Mouse (Mus musculus): ENCODE measurements around the gene Ptprj. TPM values are rescaled to one million over a fixed set of nuclear protein-coding genes. Genes with fewer than 3 reads are reported as not detected.

Ptprj gene
- polyA plus RNA-seq, 1 experiment from 2014 or later: 2.7 TPM

DNA sequence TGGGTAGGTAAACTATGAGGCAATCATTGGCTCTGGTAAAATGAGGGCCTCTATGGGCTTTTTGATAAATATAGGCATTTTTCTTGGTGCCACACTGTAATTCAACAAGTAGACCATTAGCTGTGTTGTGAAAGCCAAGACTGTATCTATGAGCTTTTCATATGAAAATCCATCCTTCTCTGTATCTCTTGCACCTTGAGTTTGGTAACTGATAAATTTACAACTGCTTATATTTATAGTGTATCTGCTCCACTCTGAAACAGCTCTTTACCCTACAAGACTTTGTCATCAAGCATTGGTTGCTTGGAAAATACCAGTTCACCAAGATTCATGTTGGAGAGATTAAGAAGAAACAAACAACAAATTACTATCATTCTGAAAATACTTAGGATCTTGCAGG, 77.7 kb downstream of the Ptprj start:
- no peaks in the 10 kb centered on the region for H3K36me3 ChIP-seq (replicated peaks)
- no peaks in the 10 kb centered on the region for H3K27me3 ChIP-seq (replicated peaks; ENCODE audit: low read depth, poor library complexity, severe bottlenecking)
- no peak overlapping the region for H3K27ac ChIP-seq (replicated peaks)
- DNase-seq (ENCODE audit: low spot score): no peak
- H3K4me1 ChIP-seq: peaks cover 23% of the 10 kb centered on the region
- no peak overlapping the region for H3K4me3 ChIP-seq
- H3K9me3 ChIP-seq: no peaks in the 10 kb centered on the region

DNA sequence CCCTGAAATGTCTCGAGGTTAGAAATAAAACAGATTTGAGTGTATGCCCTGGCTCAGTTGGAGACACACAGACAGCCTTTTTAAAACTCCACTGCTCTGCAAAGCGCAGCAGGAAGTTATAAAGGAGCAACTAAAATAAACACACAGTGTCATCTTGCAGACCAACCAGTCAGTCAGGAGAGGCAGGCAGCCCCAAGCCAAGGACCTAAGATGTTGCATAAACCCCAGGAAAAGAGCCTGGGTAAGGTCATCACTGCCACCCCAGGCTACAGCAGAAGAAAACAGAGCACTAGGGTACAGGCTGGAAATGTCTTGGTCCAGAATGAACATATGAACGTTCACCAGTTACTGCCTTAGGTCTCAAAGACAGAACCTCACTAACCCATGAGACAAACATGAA, 78.7 kb downstream of the Ptprj start:
- no peak overlapping the region for H3K4me3 ChIP-seq
- 49% methylated on average over 3 of the region's 3 CpGs for WGBS
- no peaks in the 10 kb centered on the region for H3K36me3 ChIP-seq (replicated peaks)
- H3K27ac ChIP-seq (replicated peaks): no peak overlapping the region; the same call in 1 of the 2 replicates
- no peaks in the 10 kb centered on the region for H3K9me3 ChIP-seq
- no peak for DNase-seq (ENCODE audit: low spot score)
- H3K4me1 ChIP-seq: peaks cover 26% of the 10 kb centered on the region
- H3K27me3 ChIP-seq (replicated peaks; ENCODE audit: low read depth, poor library complexity, severe bottlenecking): no peaks in the 10 kb centered on the region

DNA sequence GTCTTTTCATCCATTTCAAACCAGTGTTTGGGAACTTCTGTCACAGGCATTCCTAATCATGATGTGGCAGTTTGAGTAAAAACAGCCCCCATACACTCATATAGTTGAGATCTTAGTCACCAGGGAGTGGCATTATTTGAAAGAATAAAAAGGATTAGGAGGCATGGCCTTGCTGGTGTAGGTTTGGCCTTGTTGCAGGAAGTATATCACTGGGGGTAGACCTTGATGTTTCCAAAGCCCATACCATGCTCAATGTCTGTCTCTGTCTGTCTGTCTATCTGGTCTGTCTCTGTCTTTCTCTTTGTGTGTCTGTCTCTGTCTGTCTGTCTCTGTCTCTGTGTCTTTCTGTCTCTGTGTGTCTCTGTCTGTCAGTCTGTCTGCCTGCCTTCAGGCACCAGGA, 79.6 kb downstream of the Ptprj start:
- Histone ChIP-seq H3K9me3 (no peaks in the 10 kb centered on the region), H3K4me3 (no peak overlapping the region), H3K4me1 (peaks cover 27% of the 10 kb centered on the region), H3K27ac (replicated peaks) (no peak overlapping the region), H3K27me3 (replicated peaks; ENCODE audit: low read depth, poor library complexity, severe bottlenecking) (no peaks in the 10 kb centered on the region), H3K36me3 (replicated peaks) (no peaks in the 10 kb centered on the region)
- no peak for DNase-seq (ENCODE audit: low spot score)

DNA sequence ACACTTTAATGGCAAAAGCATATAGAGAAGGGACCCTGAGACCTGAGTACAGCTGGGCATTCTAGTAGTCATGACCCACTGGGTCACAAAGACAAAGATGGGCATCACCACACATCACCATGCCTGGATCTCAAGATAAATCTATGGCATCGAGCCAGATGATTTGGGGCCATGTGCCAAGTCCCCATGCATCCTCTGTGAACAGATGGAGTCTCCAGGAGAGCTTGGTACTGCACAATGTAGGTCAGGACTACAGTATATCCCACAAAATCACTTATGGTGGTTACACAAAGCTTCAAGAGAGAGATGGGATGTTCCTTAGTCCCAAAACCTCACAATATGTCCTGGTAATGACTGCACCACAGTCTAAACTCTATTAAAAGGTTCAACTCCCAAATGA, 81.4 kb downstream of the Ptprj start:
- Histone ChIP-seq H3K9me3 (no peaks in the 10 kb centered on the region), H3K27me3 (replicated peaks; ENCODE audit: low read depth, poor library complexity, severe bottlenecking) (no peaks in the 10 kb centered on the region), H3K4me1 (peaks cover 22% of the 10 kb centered on the region), H3K4me3 (no peak overlapping the region), H3K36me3 (replicated peaks) (no peaks in the 10 kb centered on the region), H3K27ac (replicated peaks) (no peak overlapping the region)
- 91% methylated on average over 1 of the region's 1 CpGs for WGBS
- no peak for DNase-seq (ENCODE audit: low spot score)

DNA sequence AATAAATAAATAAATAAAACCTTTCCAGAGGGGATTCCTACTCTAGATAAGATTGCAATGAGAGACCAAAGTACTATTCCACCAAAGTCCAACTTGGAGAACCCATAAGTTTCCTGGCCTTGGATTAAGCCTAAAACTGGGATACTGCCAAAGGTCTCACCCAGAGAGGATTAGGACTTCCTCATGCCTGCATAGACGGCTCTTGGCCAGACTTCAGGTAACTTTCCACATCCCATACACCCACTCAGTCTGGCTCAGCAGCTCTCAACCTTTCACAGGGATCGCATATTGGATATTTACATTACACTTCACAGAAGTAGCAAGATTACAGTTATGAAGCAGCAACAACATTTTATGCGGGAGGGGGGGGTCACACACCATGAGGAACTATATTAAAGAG, 82.9 kb downstream of the Ptprj start:
- 90% methylated on average over 3 of the region's 3 CpGs for WGBS
- DNase-seq (ENCODE audit: low spot score): no peak
- peaks cover 22% of the 10 kb centered on the region for H3K4me1 ChIP-seq
- no peak overlapping the region for H3K4me3 ChIP-seq
- H3K9me3 ChIP-seq: no peaks in the 10 kb centered on the region
- no peak overlapping the region for H3K27ac ChIP-seq (replicated peaks)
- H3K36me3 ChIP-seq (replicated peaks): no peaks in the 10 kb centered on the region
- H3K27me3 ChIP-seq (replicated peaks; ENCODE audit: low read depth, poor library complexity, severe bottlenecking): no peaks in the 10 kb centered on the region

DNA sequence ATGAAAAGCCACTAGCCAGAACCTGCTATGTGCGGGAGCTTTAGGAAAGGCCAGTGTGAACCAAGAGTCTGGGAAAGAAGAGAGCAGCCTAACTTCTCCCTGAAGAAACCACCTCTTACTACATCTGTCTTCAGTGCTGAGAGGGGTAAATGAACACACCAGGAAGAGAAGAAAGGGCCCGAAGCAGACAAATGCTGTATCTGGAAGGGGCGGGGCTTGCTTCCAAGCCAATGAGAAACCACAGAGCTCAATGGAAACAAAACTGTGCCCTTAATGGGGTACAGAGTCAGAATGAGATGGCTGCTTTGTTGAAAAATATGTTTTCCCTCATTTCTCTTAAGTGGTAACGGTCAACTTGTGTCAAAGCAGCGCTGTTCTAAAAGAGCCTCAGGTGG, 83.8 kb downstream of the Ptprj start:
- H3K9me3 ChIP-seq: no peaks in the 10 kb centered on the region
- peaks cover 16% of the 10 kb centered on the region for H3K4me1 ChIP-seq
- no peak overlapping the region for H3K27ac ChIP-seq (replicated peaks)
- WGBS: 85% methylated on average over 5 of the region's 5 CpGs
- no peaks in the 10 kb centered on the region for H3K27me3 ChIP-seq (replicated peaks; ENCODE audit: low read depth, poor library complexity, severe bottlenecking)
- H3K4me3 ChIP-seq: no peak overlapping the region
- H3K36me3 ChIP-seq (replicated peaks): no peaks in the 10 kb centered on the region
- DNase-seq (ENCODE audit: low spot score): no peak

DNA sequence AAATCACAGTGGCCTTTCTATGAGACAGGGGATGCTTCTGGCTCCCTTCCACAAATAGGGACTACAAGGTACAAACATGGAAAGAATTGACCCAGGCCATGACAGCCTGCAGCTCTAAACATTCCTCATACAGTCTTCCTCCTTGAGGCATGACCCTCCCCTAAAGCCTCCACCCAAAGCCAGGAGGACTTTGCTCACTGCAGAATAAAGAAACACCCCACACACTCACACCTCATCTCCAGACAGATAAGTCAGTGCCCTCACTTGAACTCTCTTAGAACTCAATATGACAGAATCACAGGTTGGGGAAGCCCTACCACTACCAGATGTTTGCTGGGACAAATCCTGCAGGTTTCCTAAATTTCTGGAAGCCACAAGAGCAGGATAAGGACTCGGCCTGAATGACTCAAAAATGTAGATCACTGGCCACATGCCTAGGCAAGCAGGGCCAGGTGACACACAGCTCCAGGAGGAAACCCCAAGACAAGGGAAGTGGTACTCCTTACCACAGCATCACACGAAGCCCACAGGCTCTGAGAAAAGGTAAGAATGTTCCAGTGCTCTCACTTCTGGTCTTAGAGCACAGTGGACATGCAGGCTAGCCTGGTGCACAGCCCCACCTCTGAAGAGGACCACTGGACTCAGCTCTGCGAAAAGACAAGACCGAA, 84.3 kb downstream of the Ptprj start:
- H3K27ac ChIP-seq (replicated peaks): no peak overlapping the region
- no peak for DNase-seq (ENCODE audit: low spot score)
- H3K4me1 ChIP-seq: peaks cover 11% of the 10 kb centered on the region
- no peak overlapping the region for H3K4me3 ChIP-seq
- H3K27me3 ChIP-seq (replicated peaks; ENCODE audit: low read depth, poor library complexity, severe bottlenecking): no peaks in the 10 kb centered on the region
- no peaks in the 10 kb centered on the region for H3K9me3 ChIP-seq
- WGBS: 89% methylated on average over 4 of the region's 4 CpGs
- no peaks in the 10 kb centered on the region for H3K36me3 ChIP-seq (replicated peaks)

DNA sequence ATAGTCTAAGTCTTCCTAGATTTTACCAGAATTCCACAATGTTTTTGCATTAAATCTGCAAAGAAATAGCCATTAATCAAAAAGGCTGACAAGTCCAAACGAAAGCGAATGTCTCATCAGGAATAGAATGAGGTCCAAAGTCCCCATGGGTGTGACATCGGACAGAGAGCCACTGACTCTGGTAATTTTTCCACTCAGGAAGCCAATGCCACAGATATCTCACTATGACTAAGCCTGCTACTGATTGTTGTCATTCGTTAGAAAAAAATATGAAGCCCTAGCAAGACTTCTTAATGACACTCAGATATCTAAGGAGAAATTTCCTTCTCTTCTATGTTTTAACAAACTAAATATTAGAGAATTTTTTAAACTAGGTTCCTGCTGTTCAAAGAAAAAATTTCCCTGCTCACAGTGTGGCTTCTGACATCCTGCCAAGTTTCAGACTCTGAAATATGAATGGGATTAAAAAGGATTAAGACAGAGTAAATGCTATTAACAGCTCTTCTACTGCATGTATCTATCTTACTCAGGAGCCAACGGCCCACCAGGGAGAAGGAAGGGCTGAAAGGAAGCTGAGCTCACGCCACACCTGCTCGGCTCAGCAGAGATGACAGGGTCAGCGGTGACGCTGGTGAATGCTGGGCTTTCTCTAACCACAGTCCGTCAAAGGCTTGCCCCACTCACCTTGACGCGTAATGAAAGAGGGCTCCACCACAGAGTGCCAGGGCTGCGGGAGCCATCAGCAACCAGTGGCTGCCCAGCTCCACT, 90.0 kb downstream of the Ptprj start:
- H3K36me3 ChIP-seq (replicated peaks): no peaks in the 10 kb centered on the region
- WGBS: 61% methylated on average over 13 of the region's 13 CpGs
- peaks cover 21% of the 10 kb centered on the region for H3K4me1 ChIP-seq
- no peaks in the 10 kb centered on the region for H3K27me3 ChIP-seq (replicated peaks; ENCODE audit: low read depth, poor library complexity, severe bottlenecking)
- H3K27ac ChIP-seq (replicated peaks): no peak overlapping the region
- DNase-seq (ENCODE audit: low spot score): no peak
- no peaks in the 10 kb centered on the region for H3K9me3 ChIP-seq
- H3K4me3 ChIP-seq: no peak overlapping the region

DNA sequence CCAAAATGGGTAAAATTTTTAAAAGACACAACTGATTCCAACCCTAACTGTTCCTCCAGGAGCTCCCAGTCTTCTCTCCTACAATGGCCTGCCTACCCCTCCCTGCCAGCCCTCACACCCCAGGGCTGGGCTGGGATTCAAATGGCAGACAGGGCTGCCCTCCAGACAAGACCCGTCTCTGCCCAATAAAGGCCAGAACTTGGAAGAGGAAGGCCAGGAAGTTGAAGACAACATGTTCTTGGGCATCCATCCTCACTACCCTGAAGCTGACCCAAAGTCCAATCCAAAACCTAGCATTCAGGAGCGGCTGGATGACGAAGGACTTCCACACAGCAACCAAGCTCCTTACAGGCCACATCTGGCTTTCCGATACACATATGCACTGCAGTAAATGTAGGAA, 90.6 kb downstream of the Ptprj start:
- no peaks in the 10 kb centered on the region for H3K9me3 ChIP-seq
- H3K27ac ChIP-seq (replicated peaks): no peak overlapping the region
- no peak overlapping the region for H3K4me3 ChIP-seq
- DNase-seq (ENCODE audit: low spot score): no peak
- no peaks in the 10 kb centered on the region for H3K36me3 ChIP-seq (replicated peaks)
- H3K27me3 ChIP-seq (replicated peaks; ENCODE audit: low read depth, poor library complexity, severe bottlenecking): no peaks in the 10 kb centered on the region
- peaks cover 22% of the 10 kb centered on the region for H3K4me1 ChIP-seq
- WGBS: 70% methylated on average over 4 of the region's 4 CpGs

DNA sequence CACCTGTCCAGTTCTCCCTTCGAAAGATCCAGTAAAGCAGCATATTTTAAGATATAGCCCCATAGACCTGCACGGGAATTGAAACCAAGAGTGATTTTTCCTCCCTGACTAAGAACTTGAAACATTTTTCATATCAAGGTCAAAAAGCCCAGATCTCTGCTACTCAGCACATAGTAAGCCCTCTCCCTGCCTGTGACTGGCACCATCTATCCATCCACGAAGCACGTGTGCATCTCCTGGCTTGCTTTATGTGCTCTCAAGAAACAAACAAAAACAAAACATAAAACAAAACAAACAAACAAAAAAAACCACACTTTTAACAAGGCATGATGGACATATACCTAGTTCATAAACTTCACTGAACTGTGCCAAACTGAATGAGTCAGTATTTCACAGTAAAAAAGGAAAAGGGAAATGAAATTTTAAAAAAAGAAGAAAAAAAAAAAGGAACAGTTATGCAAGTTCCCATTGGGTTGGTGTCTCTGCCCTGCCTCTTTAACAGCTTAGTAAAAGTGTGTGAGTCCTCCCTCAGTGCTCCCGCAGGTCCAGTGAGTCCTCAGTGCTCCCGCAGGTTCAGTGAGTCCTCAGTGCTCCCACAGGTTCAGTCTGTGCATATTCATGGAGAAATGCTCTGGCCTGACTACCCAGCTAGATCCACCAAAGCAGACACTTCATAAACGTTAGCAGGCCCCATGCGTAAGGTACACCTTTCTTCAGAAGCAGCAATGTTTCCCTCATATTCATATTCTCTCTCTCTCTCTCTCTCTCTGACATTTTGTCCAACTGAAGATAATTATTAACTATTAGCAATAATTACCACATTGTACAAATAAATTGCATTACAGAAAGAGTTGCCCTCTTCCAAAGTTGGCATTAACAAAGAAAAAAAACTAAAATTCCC, 91.5 kb downstream of the Ptprj start:
- no peak overlapping the region for H3K4me3 ChIP-seq
- 85% methylated on average over 8 of the region's 8 CpGs for WGBS
- H3K27ac ChIP-seq (replicated peaks): no peak overlapping the region
- no peaks in the 10 kb centered on the region for H3K27me3 ChIP-seq (replicated peaks; ENCODE audit: low read depth, poor library complexity, severe bottlenecking)
- DNase-seq (ENCODE audit: low spot score): no peak
- no peaks in the 10 kb centered on the region for H3K9me3 ChIP-seq
- peaks cover 22% of the 10 kb centered on the region for H3K4me1 ChIP-seq
- no peaks in the 10 kb centered on the region for H3K36me3 ChIP-seq (replicated peaks)

DNA sequence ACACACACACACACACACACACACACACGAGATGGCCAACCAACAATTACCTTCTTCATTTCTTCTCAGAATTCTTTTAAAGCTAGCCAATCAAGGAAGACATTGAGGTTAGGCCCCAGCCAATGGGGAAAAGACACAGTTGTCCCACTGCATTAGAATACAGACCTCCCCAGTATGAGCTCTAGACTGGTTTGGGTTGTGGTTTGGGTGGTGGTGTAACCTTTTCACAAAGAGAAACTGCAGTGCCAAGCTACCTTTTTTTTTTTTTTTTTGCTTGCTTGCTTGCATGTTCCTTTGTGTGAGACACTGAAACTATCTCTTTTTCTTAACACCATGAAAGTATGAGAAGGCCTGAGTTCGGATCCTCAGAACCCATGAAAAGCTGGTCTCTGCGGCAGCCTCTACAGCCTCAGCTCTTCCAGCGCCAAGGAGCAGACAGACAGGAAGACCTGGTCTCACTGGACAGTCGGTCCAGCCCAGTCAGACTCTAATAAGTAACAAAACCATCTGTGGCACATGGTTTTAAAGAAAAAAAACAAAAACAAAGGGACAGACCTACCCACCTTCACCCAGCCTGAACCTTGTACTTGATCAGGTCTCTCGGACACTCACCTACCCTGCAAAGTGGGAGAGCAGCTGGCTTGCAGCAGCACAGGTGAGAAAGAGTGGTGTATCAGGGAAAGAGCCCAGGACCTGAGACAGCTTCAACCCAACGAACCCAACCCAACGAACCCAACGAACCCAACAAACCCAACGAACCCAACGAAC, 92.8 kb downstream of the Ptprj start:
- Histone ChIP-seq H3K4me3 (no peak overlapping the region), H3K9me3 (no peaks in the 10 kb centered on the region), H3K27ac (replicated peaks) (no peak overlapping the region), H3K4me1 (peaks cover 22% of the 10 kb centered on the region), H3K36me3 (replicated peaks) (no peaks in the 10 kb centered on the region), H3K27me3 (replicated peaks; ENCODE audit: low read depth, poor library complexity, severe bottlenecking) (no peaks in the 10 kb centered on the region)
- DNase-seq (ENCODE audit: low spot score): no peak
- WGBS: 92% methylated on average over 11 of the region's 11 CpGs

DNA sequence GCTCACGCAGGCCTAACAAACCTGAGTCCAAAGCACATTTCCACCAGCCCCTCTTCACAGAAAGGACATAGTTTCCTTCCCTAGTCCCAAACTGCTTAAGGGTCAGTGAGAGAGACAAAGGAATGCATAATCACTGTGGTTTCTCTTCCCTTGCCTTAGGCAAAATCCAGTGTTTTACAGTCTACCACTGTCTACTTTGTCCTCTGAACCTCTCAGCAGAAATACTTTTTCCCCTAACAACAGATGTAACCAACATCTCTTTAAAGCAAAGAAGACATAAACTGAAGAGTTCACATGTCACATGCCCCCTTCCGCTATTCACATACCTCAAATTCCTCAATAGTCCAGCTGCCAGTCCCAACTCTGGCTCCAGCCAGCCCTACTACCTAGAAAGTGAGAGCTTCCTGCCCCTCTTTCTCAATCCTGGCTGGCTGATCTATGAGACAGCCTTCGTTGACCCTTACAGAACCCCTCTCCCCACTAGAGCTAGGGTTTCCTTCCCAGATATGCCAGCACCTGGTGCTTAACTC, 94.2 kb downstream of the Ptprj start:
- Histone ChIP-seq H3K36me3 (replicated peaks) (no peaks in the 10 kb centered on the region), H3K27me3 (replicated peaks; ENCODE audit: low read depth, poor library complexity, severe bottlenecking) (no peaks in the 10 kb centered on the region), H3K4me3 (no peak overlapping the region), H3K9me3 (no peaks in the 10 kb centered on the region), H3K27ac (replicated peaks) (peak overlapping the region; percentile 67), H3K4me1 (peaks cover 30% of the 10 kb centered on the region)
- WGBS: 33% methylated on average over 3 of the region's 3 CpGs
- peak; percentile 20 for DNase-seq (ENCODE audit: low spot score)
